Mouse (Mus musculus) pancreas, adult 10 weeks (tissue): ENCODE measurements around the gene Gm14418. TPM values are rescaled to one million over a fixed set of nuclear protein-coding genes. Genes with fewer than 3 reads are reported as not detected.

Experiments used
- polyA plus RNA-seq: library from polyadenylated mRNA; stranded (reverse); fragments of 350-450 nt; fragmentation: Illumina TruSeq; extraction: RNeasy Lipid Tissue Mini Kit (QIAGEN cat#74804); gene quantifications from one replicate; pipeline ENCODE4 v1.2.3, GENCODE M21; 2015; ENCODE audit warnings: low read depth, low replicate concordance; ENCODE audit not compliant: insufficient read depth

Gm14418 gene
- polyA plus RNA-seq: 1.5 TPM

DNA sequence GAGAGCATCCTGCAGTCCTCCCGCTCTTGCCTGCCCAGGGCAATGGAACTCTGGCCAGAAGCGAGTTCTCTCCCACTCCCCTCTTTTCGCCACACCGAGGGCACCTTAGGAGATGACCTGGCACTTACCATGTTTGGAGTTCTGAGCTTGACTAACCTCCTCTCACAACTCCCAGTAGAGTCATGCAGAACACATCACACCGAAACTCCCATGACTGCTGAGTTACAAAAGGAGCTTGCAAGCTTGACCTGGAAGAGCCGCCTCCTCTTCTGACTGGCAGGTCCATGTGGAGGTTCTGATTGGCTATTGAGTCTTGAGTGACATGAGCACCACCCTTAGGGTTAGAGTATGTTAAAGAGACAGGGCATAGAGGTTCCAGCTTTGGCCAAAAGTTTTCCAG is at the start of gene Gm14418:
TSS of gene Gm14418 (minus strand) at position 225 of the 400 bp plus-strand sequence.

Other genes with a start within 250 kb of the Gm14418 start
- 7.5 TPM for gene Gm14410, start 191.9 kb downstream of the Gm14418 start, polyA plus RNA-seq
- gene Gm14409, start 131.3 kb downstream of the Gm14418 start, polyA plus RNA-seq: not detected
- not detected for gene Gm14412, start 74.0 kb downstream of the Gm14418 start, polyA plus RNA-seq
- gene Zfp970, start 66.4 kb upstream of the Gm14418 start, polyA plus RNA-seq: 10.7 TPM
- 4.6 TPM for gene Gm14403, start 99.9 kb upstream of the Gm14418 start, polyA plus RNA-seq
- gene Gm14406, start 179.9 kb upstream of the Gm14418 start, polyA plus RNA-seq: not detected